Mouse (Mus musculus) cerebellum, adult 2 months (tissue): Measurements from ENCODE around the gene Pspn.

ENCODE experiments used
- CTCF ChIP-seq: fragments of 200-500 bp; IDR thresholded peaks from 2 replicates; pipeline ENCODE4 v1.5.1; 2011; ENCODE audit warnings: low read depth, mild to moderate bottlenecking, control low read depth, low read length, moderate library complexity, borderline replicate concordance; ENCODE audit not compliant: insufficient read depth
- POLR2A ChIP-seq: fragments of 200-500 bp; IDR thresholded peaks from 2 replicates; pipeline ENCODE4 v1.6.1; 2011; ENCODE audit warnings: low read length, control low read depth, borderline replicate concordance; ENCODE audit not compliant: insufficient read depth

DNA sequence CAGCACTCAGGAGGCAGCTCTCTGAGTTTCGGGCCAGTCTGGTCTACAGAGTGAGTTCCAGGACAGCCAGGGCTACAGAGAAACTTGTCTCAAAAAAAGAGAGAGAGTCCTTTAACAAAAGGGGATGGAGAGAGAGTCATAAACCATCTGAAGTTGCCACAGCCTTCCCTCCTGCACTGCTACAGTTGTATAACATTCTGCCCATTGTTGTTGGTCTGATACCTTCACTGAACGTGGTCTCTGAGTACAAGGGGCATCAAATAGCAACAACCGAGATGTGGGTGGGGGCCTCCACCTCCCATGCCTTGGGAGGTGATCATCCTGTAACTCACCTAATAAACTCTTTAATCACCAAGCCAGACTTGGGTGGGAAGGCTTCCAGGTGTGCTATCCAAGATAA lies 14.2 kb downstream of the Pspn start:
- TF ChIP-seq CTCF (no peak), POLR2A (no peak)
